ENCODE assay signal across 8 mouse cellular contexts in genomic region chr8:105554087-105554486, GRCm38 (mm10). TPM values are rescaled to one million over a fixed set of nuclear protein-coding genes. Genes with fewer than 3 reads are reported as not detected.
DNase-seq lines count a peak whose midpoint lies in the region; ATAC-seq lines count a peak whose summit lies in the region.

No protein-coding gene starts in this region.

- H3K9me3 ChIP-seq in heart, embryonic 14.5 days (ENCODE audit: control insufficient read depth, low read length): no peaks in the 10 kb centered on the region
- no peaks in the 10 kb centered on the region for H3K9me3 ChIP-seq in kidney, embryonic 14.5 days (ENCODE audit: control insufficient read depth, low read length)
- no peaks in the 10 kb centered on the region for H3K9me3 ChIP-seq in liver, embryonic 13.5 days (replicated peaks)
- no peaks in the 10 kb centered on the region for H3K9me3 ChIP-seq in neural tube, embryonic 11.5 days (ENCODE audit: control insufficient read depth, low read length)

- no peak overlapping the region for H3K27ac ChIP-seq in heart, embryonic 14.5 days (replicated peaks in 1 of 2; ENCODE audit: control insufficient read depth in 1 of 2, insufficient read depth in 1 of 2, low read depth in 2 of 2, low read length in 2 of 2)
- no peak overlapping the region for H3K27ac ChIP-seq in kidney, embryonic 14.5 days (ENCODE audit: low read depth, low read length)
- H3K27ac ChIP-seq in liver, embryonic 13.5 days: no peak overlapping the region
- H3K27ac ChIP-seq in neural tube, embryonic 11.5 days (ENCODE audit: low read depth, low read length): no peak overlapping the region

- H3K36me3 ChIP-seq in heart, embryonic 14.5 days (ENCODE audit: control insufficient read depth, insufficient read depth, low read length): peaks cover 21% of the 10 kb centered on the region
- 0 out of 2 replicates have a peak, but pooled peaks cover under 1% of the 10 kb centered on the region for H3K36me3 ChIP-seq in kidney, embryonic 14.5 days (ENCODE audit: control insufficient read depth, insufficient read depth, low read length)
- H3K36me3 ChIP-seq in liver, embryonic 13.5 days: no peaks in the 10 kb centered on the region; the same call in 1 of the 2 replicates
- H3K36me3 ChIP-seq in neural tube, embryonic 11.5 days (ENCODE audit: control insufficient read depth, insufficient read depth, low read length): no peaks in the 10 kb centered on the region

- 0 out of 2 replicates have a peak, but pooled peaks have one; percentile 11 for ATAC-seq in heart, embryonic 14.5 days (ENCODE audit: insufficient number of reproducible peaks, insufficient read depth, low FRiP score, low read depth)
- ATAC-seq in kidney, embryonic 14.5 days (ENCODE audit: low FRiP score, low TSS enrichment): peak; percentile 85
- peak; percentile 74; the same call in 1 of the 2 replicates for ATAC-seq in liver, embryonic 13.5 days (ENCODE audit: low read depth)
- peak; percentile 48; the same call in 1 of the 2 replicates for ATAC-seq in neural tube, embryonic 11.5 days (ENCODE audit: insufficient read depth, low FRiP score, low TSS enrichment)

- DNase-seq in CD8-positive naive resting alpha-beta T cell, adult 2 months (ENCODE audit: low read depth in 2 of 2, low spot score in 2 of 2): peak; percentile 19 to 55
- peak; percentile 75 for DNase-seq in ZHBTc4 (ENCODE audit: low read depth, low spot score)
- peak; percentile 71 for DNase-seq in embryo, embryonic 11 days
- peak; percentile 54 for DNase-seq in liver, embryonic 13.5 days
- DNase-seq in neural tube, embryonic 11.5 days (ENCODE audit: low spot score): peak; percentile 33
- no peak for DNase-seq in right cerebral cortex, postnatal 25 days

- H3K4me1 ChIP-seq in heart, embryonic 14.5 days (ENCODE audit: control insufficient read depth in 2 of 2, insufficient read depth in 2 of 2, low read length in 2 of 2): no peaks in the 10 kb centered on the region
- H3K4me1 ChIP-seq in kidney, embryonic 14.5 days (ENCODE audit: control insufficient read depth, insufficient read depth, low read length): no peaks in the 10 kb centered on the region
- peaks cover 3% of the 10 kb centered on the region; the same call in 1 of the 2 replicates for H3K4me1 ChIP-seq in liver, embryonic 13.5 days (replicated peaks)
- H3K4me1 ChIP-seq in neural tube, embryonic 11.5 days (ENCODE audit: control insufficient read depth, insufficient read depth, low read length): no peaks in the 10 kb centered on the region

- H3K4me3 ChIP-seq in heart, embryonic 14.5 days (ENCODE audit: control insufficient read depth in 1 of 2, insufficient read depth in 1 of 2, low read depth in 1 of 2, low read length in 2 of 2): no peak overlapping the region
- H3K4me3 ChIP-seq in kidney, embryonic 14.5 days (ENCODE audit: low read length): no peak overlapping the region
- no peak overlapping the region for H3K4me3 ChIP-seq in liver, embryonic 13.5 days (replicated peaks)
- no peak overlapping the region for H3K4me3 ChIP-seq in neural tube, embryonic 11.5 days (ENCODE audit: low read depth, low read length)

- no peak overlapping the region for H3K9ac ChIP-seq in heart, embryonic 14.5 days (ENCODE audit: low read length)
- H3K9ac ChIP-seq in kidney, embryonic 14.5 days (ENCODE audit: low read depth, low read length): no peak overlapping the region
- H3K9ac ChIP-seq in liver, embryonic 13.5 days: no peak overlapping the region
- no peak overlapping the region for H3K9ac ChIP-seq in neural tube, embryonic 11.5 days (ENCODE audit: low read length)

- H3K27me3 ChIP-seq in heart, embryonic 14.5 days (ENCODE audit: control insufficient read depth, insufficient read depth, low read length): no peaks in the 10 kb centered on the region
- H3K27me3 ChIP-seq in kidney, embryonic 14.5 days (ENCODE audit: control insufficient read depth, insufficient read depth, low read length): no peaks in the 10 kb centered on the region
- no peaks in the 10 kb centered on the region for H3K27me3 ChIP-seq in liver, embryonic 13.5 days
- no peaks in the 10 kb centered on the region for H3K27me3 ChIP-seq in neural tube, embryonic 11.5 days (ENCODE audit: control insufficient read depth, insufficient read depth, low read length)

- no peak overlapping the region for H3K4me2 ChIP-seq in heart, embryonic 14.5 days (ENCODE audit: low read length)
- H3K4me2 ChIP-seq in kidney, embryonic 14.5 days (replicated peaks; ENCODE audit: low read depth, low read length): no peak overlapping the region
- H3K4me2 ChIP-seq in liver, embryonic 13.5 days: no peak overlapping the region
- H3K4me2 ChIP-seq in neural tube, embryonic 11.5 days (ENCODE audit: low read depth): no peak overlapping the region

RNA-seq across cellular contexts. Expression of gene Atp6v0d1, which starts 11.8 kb away (rescaled TPM):
- 59.1 and 64.5 TPM in 2 replicates for polyA plus RNA-seq in heart, embryonic 14.5 days (2014; fragmentation: Nextera tagmentation; extraction: Ambion mirVana)
- 73.9 and 90.1 TPM in 2 replicates for polyA plus RNA-seq in kidney, embryonic 14.5 days (2014; fragmentation: Nextera tagmentation; extraction: Ambion mirVana)
- 49.4 and 52.7 TPM in 2 replicates for polyA plus RNA-seq in liver, embryonic 13.5 days (2015; fragmentation: Nextera tagmentation; extraction: Ambion mirVana)
- 137 and 148 TPM in 2 replicates for polyA plus RNA-seq in neural tube, embryonic 11.5 days (2014; fragmentation: Nextera tagmentation; extraction: Ambion mirVana)

RNA-seq across cellular contexts. Expression of gene Hsd11b2, which starts 35.5 kb away (rescaled TPM):
- polyA plus RNA-seq in heart, embryonic 14.5 days (2014; fragmentation: Nextera tagmentation; extraction: Ambion mirVana): 0.46 and 0.59 TPM in 2 replicates
- 32.9 and 40.2 TPM in 2 replicates for polyA plus RNA-seq in kidney, embryonic 14.5 days (2014; fragmentation: Nextera tagmentation; extraction: Ambion mirVana)
- polyA plus RNA-seq in liver, embryonic 13.5 days (2015; fragmentation: Nextera tagmentation; extraction: Ambion mirVana): 1.5 and 2.2 TPM in 2 replicates
- polyA plus RNA-seq in neural tube, embryonic 11.5 days (2014; fragmentation: Nextera tagmentation; extraction: Ambion mirVana): 22.5 and 23.9 TPM in 2 replicates

RNA-seq across cellular contexts. Expression of gene Ripor1, which starts 51.0 kb away (rescaled TPM):
- 25.7 and 25.8 TPM in 2 replicates for polyA plus RNA-seq in heart, embryonic 14.5 days (2014; fragmentation: Nextera tagmentation; extraction: Ambion mirVana)
- polyA plus RNA-seq in kidney, embryonic 14.5 days (2014; fragmentation: Nextera tagmentation; extraction: Ambion mirVana): 17.3 and 28.4 TPM in 2 replicates
- polyA plus RNA-seq in liver, embryonic 13.5 days (2015; fragmentation: Nextera tagmentation; extraction: Ambion mirVana): 7.2 and 9.0 TPM in 2 replicates
- 19.3 and 20.3 TPM in 2 replicates for polyA plus RNA-seq in neural tube, embryonic 11.5 days (2014; fragmentation: Nextera tagmentation; extraction: Ambion mirVana)

RNA-seq across cellular contexts. Expression of gene Zdhhc1, which starts 57.4 kb away (rescaled TPM):
- polyA plus RNA-seq in heart, embryonic 14.5 days (2014; fragmentation: Nextera tagmentation; extraction: Ambion mirVana): 21.8 and 24.5 TPM in 2 replicates
- polyA plus RNA-seq in kidney, embryonic 14.5 days (2014; fragmentation: Nextera tagmentation; extraction: Ambion mirVana): 27.4 and 37.3 TPM in 2 replicates
- 2.1 TPM in 2 replicates for polyA plus RNA-seq in liver, embryonic 13.5 days (2015; fragmentation: Nextera tagmentation; extraction: Ambion mirVana)
- 18.5 and 18.9 TPM in 2 replicates for polyA plus RNA-seq in neural tube, embryonic 11.5 days (2014; fragmentation: Nextera tagmentation; extraction: Ambion mirVana)

Comparison
In these comparisons a context has a peak if more than half of its experiments do, and no peak if none do; other contexts are left out.
1. ATAC-seq: peak in every context shown above with its lines; median percentile 85 in kidney, embryonic 14.5 days; 74 in liver, embryonic 13.5 days; 48 in neural tube, embryonic 11.5 days; 11 in heart, embryonic 14.5 days.